Mouse (Mus musculus) hindbrain, postnatal 0 days (tissue): Measurements from ENCODE around the gene Sv2c. TPM values are rescaled to one million over a fixed set of nuclear protein-coding genes. Genes with fewer than 3 reads are reported as not detected.

ENCODE experiments used
- ATAC-seq: fragments of 200-750 bp; cut with Nextera tagmentation; 2 replicates; pipeline ENCODE4 v1.8.0; 2017; ENCODE audit warnings: mild to moderate bottlenecking, moderate TSS enrichment, moderate library complexity
- DNase-seq: peaks from one replicate; pipeline ENCODE4 v3.0.0-alpha.2; 2015; ENCODE audit warnings: low spot score
- H3K27ac ChIP-seq: fragments of 300-500 bp; sonication (generic); 2 replicates; pipeline ENCODE4 v1.5.1; 2014; ENCODE audit warnings: mild to moderate bottlenecking
- H3K27me3 ChIP-seq: fragments of 300-500 bp; sonication (generic); 2 replicates; pipeline ENCODE4 v1.6.1; 2014; ENCODE audit warnings: low read length, mixed read lengths; ENCODE audit not compliant: insufficient read depth
- H3K36me3 ChIP-seq: fragments of 300-500 bp; sonication (generic); 2 replicates; pipeline ENCODE4 v1.6.1; 2014; ENCODE audit warnings: low read length, mixed read lengths; ENCODE audit not compliant: insufficient read depth
- H3K4me1 ChIP-seq: fragments of 300-500 bp; sonication (generic); 2 replicates; pipeline ENCODE4 v1.6.1; 2014; ENCODE audit warnings: antibody characterized with exemption, low read length, mixed read lengths; ENCODE audit not compliant: insufficient read depth
- H3K4me2 ChIP-seq: fragments of 300-500 bp; sonication (generic); 2 replicates; pipeline ENCODE4 v1.6.1; 2014; ENCODE audit warnings: low read depth, mild to moderate bottlenecking, low read length, moderate library complexity, mixed read lengths
- H3K4me3 ChIP-seq: fragments of 300-500 bp; sonication (generic); 2 replicates; pipeline ENCODE4 v1.5.1; 2014; ENCODE audit warnings: low read length
- H3K9ac ChIP-seq: fragments of 300-500 bp; sonication (generic); replicated peaks from 2 replicates; pipeline ENCODE4 v1.6.1; 2014; ENCODE audit warnings: mild to moderate bottlenecking, low read length, moderate library complexity, mixed read lengths
- H3K9me3 ChIP-seq: fragments of 300-500 bp; sonication (generic); 2 replicates; pipeline ENCODE4 v1.6.1; 2016; ENCODE audit warnings: low read length, mixed read lengths
- CTCF ChIP-seq: IDR thresholded peaks from 2 replicates; pipeline ENCODE4 v1.5.1; 2016; ENCODE audit warnings: antibody characterized with exemption, control low read depth, low read depth
- WGBS: fragments of 180-500 bp; shearing (Covaris S2); extraction: QIAGEN DNeasy Blood & Tissue Kit; methylation state at CpG from one replicate; pipeline ENCODE4 v1.1.7; 2014; 5-methylcytosine and 5-hydroxymethylcytosine counted together
- polyA plus RNA-seq: library from polyadenylated mRNA; unstranded; fragments of >200 nt; fragmentation: Nextera tagmentation; extraction: Ambion mirVana; gene quantifications from 2 replicates; pipeline ENCODE4 v1.2.1, GENCODE M21; 2015
- total RNA-seq: library from RNA; depleted of rRNA; stranded (reverse); fragments of >200 nt; gene quantifications from 2 replicates; pipeline ENCODE4 v1.2.3, GENCODE M21; 2014

Sv2c gene
- total and polyA plus RNA-seq, 2 experiments from 2014 or later, result 30.4 to 47.3 TPM

DNA sequence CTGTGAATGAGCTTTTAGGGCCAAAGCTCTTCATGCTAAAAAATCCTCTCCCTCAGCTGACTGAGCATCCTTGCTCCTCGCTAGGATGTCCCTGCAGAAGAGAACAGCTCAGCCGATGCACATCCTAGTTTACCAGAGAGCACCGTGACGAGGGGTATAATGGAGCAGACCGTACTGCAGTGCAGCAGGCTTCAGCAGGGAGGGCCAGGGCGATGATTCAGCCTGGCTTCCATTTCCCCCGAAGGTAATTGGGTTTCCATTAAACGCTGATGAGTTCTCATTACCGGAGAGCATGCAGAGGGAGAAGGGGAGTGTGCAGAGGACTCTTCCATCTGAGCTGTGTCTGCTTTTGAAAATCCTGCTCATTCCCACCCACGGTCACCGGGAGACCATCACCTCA, 108.5 kb downstream of the Sv2c start:
- 69% methylated on average over 11 of the region's 11 CpGs for WGBS
- Histone ChIP-seq H3K9ac (no peak overlapping the region), H3K4me2 (no peak overlapping the region), H3K4me1 (no peaks in the 10 kb centered on the region), H3K27ac (peak overlapping the region; percentile 56; the same call in 1 of the 2 replicates), H3K4me3 (no peak overlapping the region), H3K36me3 (no peaks in the 10 kb centered on the region), H3K9me3 (no peaks in the 10 kb centered on the region), H3K27me3 (no peaks in the 10 kb centered on the region)
- peak; percentile 56 for DNase-seq
- ATAC-seq, result peak; percentile 78
- no peak for TF ChIP-seq CTCF

DNA sequence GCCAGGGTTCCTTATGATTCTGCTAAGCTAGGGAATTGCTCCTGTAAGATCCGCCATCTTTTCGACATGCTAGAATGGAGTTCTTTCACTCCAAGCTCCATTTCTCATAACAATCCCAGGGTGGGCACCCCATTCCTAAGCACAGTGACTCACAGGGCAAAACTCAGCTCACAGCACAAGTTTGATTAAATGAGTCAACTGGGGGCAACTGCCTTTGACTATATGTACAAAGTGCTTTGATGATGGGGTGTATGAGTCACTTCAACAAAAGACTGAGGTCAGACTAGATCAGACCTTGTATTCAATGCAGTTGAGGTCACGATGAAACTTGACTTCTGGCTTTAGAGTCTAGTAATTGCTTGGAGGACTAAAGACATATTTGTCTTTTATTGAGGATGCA, 116.9 kb downstream of the Sv2c start:
- no peak overlapping the region for H3K4me3 ChIP-seq
- no peaks in the 10 kb centered on the region for H3K27me3 ChIP-seq
- TF ChIP-seq CTCF, result no peak
- ATAC-seq, result no peak
- no peak for DNase-seq
- no peak overlapping the region for H3K4me2 ChIP-seq
- H3K9ac ChIP-seq, result no peak overlapping the region
- 90% methylated on average over 3 of the region's 3 CpGs for WGBS
- no peaks in the 10 kb centered on the region for H3K9me3 ChIP-seq
- H3K27ac ChIP-seq, result no peak overlapping the region
- H3K36me3 ChIP-seq, result no peaks in the 10 kb centered on the region
- H3K4me1 ChIP-seq, result 0 out of 2 replicates have a peak, but pooled peaks cover 5% of the 10 kb centered on the region

DNA sequence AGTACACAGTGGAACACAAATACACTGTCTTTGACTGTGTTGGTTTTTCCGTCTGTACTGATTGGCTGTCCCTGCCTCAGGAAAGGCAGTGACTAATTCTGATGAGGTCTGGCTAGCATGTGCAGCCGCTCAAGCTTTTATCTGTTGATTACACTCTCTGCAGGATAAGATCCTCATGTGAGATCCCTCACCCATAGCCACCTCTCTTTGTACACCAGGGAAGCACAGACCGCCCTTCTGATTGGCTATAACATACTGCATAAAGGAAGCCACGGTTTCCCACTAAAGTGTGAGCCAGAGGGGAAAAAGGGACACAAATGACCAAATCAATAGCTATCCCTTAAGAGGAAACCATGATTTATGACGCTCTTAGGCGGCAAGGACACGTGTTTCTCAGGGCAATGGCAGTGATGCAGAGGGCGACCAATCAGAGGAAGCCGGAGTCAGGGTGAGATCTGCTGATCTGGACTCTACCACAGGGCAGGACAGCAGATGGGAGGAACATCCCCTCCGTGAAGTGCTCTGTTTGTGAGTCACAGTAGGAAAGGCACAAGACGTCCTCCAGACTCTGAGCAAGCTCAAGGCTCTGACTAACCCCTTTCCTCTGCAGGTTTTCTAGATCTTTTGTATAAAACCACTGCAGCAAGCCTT, 121.4 kb downstream of the Sv2c start:
- Histone ChIP-seq H3K4me1 (0 out of 2 replicates have a peak, but pooled peaks cover 5% of the 10 kb centered on the region), H3K4me3 (no peak overlapping the region), H3K36me3 (no peaks in the 10 kb centered on the region), H3K4me2 (no peak overlapping the region), H3K27me3 (no peaks in the 10 kb centered on the region), H3K27ac (peak overlapping the region; percentile 21), H3K9ac (no peak overlapping the region), H3K9me3 (no peaks in the 10 kb centered on the region)
- TF ChIP-seq CTCF, result no peak
- ATAC-seq (peak; percentile 88), DNase-seq (peak; percentile 54)
- WGBS, result 44% methylated on average over 11 of the region's 11 CpGs

DNA sequence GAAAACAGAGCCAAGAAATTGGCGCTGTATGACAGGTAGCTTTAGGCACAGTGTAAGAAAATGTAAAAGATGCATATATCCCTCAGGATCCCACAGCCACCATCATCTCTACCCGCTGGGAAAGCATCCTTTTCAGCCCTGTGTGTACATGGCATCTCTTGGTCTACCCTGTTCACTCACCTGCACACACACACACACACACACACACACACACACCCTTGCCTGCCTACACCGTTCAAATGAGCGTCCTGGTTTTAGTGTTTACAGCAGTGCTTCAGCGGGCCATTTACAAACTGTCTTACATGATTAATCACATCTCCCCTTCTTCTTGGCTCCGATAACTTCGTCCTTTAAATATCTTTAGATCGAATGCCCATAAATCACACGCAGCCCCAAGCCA, 123.4 kb downstream of the Sv2c start:
- H3K4me1 ChIP-seq, result 0 out of 2 replicates have a peak, but pooled peaks cover 5% of the 10 kb centered on the region
- peak; percentile 25 for DNase-seq
- H3K4me2 ChIP-seq, result no peak overlapping the region
- H3K27me3 ChIP-seq, result no peaks in the 10 kb centered on the region
- no peaks in the 10 kb centered on the region for H3K9me3 ChIP-seq
- H3K27ac ChIP-seq, result no peak overlapping the region
- no peaks in the 10 kb centered on the region for H3K36me3 ChIP-seq
- TF ChIP-seq CTCF, result no peak
- ATAC-seq, result peak; percentile 50; the same call in 1 of the 2 replicates
- WGBS, result 56% methylated on average over 9 of the region's 9 CpGs
- no peak overlapping the region for H3K9ac ChIP-seq
- H3K4me3 ChIP-seq, result no peak overlapping the region

DNA sequence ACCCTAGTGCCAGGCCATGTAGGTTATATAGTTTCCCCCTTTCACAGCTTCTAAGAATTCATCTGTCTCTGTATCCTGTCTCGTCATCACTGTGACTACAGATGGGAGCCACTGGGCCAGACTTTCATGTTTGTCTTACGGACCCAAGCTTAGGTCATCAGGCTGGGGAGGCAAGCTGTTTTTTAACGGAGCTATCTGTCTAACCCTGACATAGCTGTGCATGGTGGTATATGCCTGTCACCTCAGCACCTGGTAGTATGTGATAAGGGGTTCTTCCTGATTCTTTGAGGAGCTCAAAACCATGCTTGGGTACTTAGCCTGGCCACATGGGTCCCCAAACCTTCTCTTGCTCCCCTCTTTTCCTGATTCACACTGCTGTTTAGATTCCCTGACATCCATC, 124.2 kb downstream of the Sv2c start:
- Histone ChIP-seq H3K4me3 (no peak overlapping the region), H3K9me3 (no peaks in the 10 kb centered on the region), H3K36me3 (no peaks in the 10 kb centered on the region), H3K27ac (no peak overlapping the region), H3K4me2 (no peak overlapping the region), H3K4me1 (0 out of 2 replicates have a peak, but pooled peaks cover 5% of the 10 kb centered on the region), H3K27me3 (no peaks in the 10 kb centered on the region), H3K9ac (no peak overlapping the region)
- no peak for DNase-seq
- ATAC-seq, result no peak
- WGBS, result 72% methylated on average over 3 of the region's 3 CpGs
- TF ChIP-seq CTCF, result no peak

DNA sequence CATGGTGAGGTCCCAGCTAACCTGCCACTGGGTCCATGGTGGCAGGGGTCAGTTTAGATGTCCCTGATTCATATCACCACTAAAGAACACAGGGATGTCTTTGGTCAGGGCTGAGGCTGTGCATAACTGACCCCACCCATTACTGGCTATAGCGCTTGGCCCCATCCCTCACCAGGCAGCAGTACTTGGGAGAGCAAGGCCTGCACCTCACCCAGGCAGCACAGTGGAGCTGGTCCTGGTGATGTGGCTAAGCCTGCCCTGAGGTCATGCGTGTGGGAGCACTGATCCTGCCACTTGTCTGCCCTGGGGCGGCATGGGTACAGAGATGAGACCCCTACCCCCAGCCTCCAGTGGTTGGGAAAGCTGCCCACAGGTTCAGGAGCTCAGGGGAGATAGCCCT, 128.8 kb downstream of the Sv2c start:
- TF ChIP-seq CTCF, result no peak
- H3K27me3 ChIP-seq, result no peaks in the 10 kb centered on the region
- no peaks in the 10 kb centered on the region for H3K9me3 ChIP-seq
- H3K4me2 ChIP-seq, result no peak overlapping the region
- no peaks in the 10 kb centered on the region for H3K4me1 ChIP-seq
- H3K9ac ChIP-seq, result no peak overlapping the region
- ATAC-seq (peak; percentile 31), DNase-seq (no peak)
- no peak overlapping the region for H3K27ac ChIP-seq
- WGBS, result 94% methylated on average over 3 of the region's 3 CpGs
- H3K36me3 ChIP-seq, result no peaks in the 10 kb centered on the region
- H3K4me3 ChIP-seq, result no peak overlapping the region

DNA sequence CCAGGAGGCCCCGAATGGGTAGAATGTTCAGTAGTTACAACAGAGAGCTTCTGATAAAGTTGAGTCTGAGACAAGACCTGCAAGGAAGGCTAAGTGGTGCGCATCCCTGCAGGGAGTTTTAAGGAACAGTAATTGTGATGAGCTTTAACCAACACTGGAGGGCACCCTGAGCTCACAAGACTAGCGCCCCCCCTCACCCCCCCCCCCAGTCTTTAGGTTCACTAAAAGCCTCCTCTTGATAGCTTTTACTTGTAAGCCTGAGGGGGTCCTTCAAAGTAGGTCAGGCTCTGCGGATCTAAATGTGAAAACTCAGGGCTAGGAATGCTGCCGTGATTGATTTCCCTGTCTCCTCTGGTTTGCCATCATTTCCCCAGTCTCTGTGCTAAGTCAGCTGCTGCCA, 129.9 kb downstream of the Sv2c start:
- H3K9ac ChIP-seq, result no peak overlapping the region
- no peaks in the 10 kb centered on the region for H3K4me1 ChIP-seq
- no peaks in the 10 kb centered on the region for H3K9me3 ChIP-seq
- no peaks in the 10 kb centered on the region for H3K27me3 ChIP-seq
- H3K36me3 ChIP-seq, result no peaks in the 10 kb centered on the region
- ATAC-seq (peak; percentile 73), DNase-seq (peak; percentile 72)
- H3K4me2 ChIP-seq, result no peak overlapping the region
- 27% methylated on average over 5 of the region's 5 CpGs for whole genome bisulfite sequencing
- no peak overlapping the region for H3K4me3 ChIP-seq
- peak overlapping the region; percentile 12; the same call in 1 of the 2 replicates for H3K27ac ChIP-seq
- peak; percentile 72 for TF ChIP-seq CTCF
